Mouse (Mus musculus) CH12.LX (cell line): ENCODE measurements around the gene Cnrip1. TPM values are rescaled to one million over a fixed set of nuclear protein-coding genes. Genes with fewer than 3 reads are reported as not detected.

Experiments used
- DNase-seq: peaks from one replicate; pipeline ENCODE4 v3.0.0-alpha.2; 2013; ENCODE audit errors: extremely low read depth
- H3K27ac ChIP-seq: 2 replicates; pipeline ENCODE4 v1.5.1; 2012; ENCODE audit warnings: low read depth, mild to moderate bottlenecking, control low read depth, moderate library complexity; ENCODE audit not compliant: insufficient read depth
- H3K27me3 ChIP-seq: replicated peaks from 2 replicates; pipeline ENCODE3; 2012; ENCODE audit warnings: inconsistent platforms
- H3K36me3 ChIP-seq, 2 experiments: replicated peaks in 1 of 2; 2 replicates each; pipeline versions ENCODE3 to v1.6.1; 2012; ENCODE audit warnings: inconsistent platforms in 1 of 2, low read length in 1 of 2, mild to moderate bottlenecking in 1 of 2, mixed read lengths in 1 of 2, moderate library complexity in 1 of 2; ENCODE audit not compliant: control insufficient read depth in 1 of 2, insufficient read depth in 1 of 2
- H3K4me1 ChIP-seq, 2 experiments: 2 replicates each; pipeline ENCODE4 v1.6.1; 2012; ENCODE audit warnings: inconsistent platforms in 1 of 2, moderate library complexity in 1 of 2; ENCODE audit not compliant: insufficient read depth in 2 of 2, control insufficient read depth in 1 of 2
- H3K4me2 ChIP-seq: 2 replicates; pipeline ENCODE4 v1.6.1; 2012; ENCODE audit warnings: low read depth, mild to moderate bottlenecking, control low read depth; ENCODE audit not compliant: poor library complexity, insufficient read depth, severe bottlenecking
- H3K4me3 ChIP-seq, 3 experiments: fragments of 150-350 bp in 1 of 3; sonication (generic) in 1 of 3; replicated peaks in 1 of 3; 2 replicates each; pipeline versions ENCODE3 to v1.5.1; 2011 to 2012; ENCODE audit warnings: low read depth in 2 of 3, low read length in 2 of 3, mild to moderate bottlenecking in 2 of 3, moderate library complexity in 2 of 3, control low read depth in 1 of 3, improper control_type of control experiment in 1 of 3, inconsistent platforms in 1 of 3, mixed read lengths in 1 of 3; ENCODE audit not compliant: poor library complexity in 1 of 3
- H3K79me2 ChIP-seq: replicated peaks from 2 replicates; pipeline ENCODE4 v1.6.1; 2012; ENCODE audit warnings: mild to moderate bottlenecking, moderate library complexity; ENCODE audit not compliant: control insufficient read depth, poor library complexity, insufficient read depth, severe bottlenecking; ENCODE audit errors: extremely low read depth
- H3K9ac ChIP-seq: 2 replicates; pipeline ENCODE4 v1.6.1; 2012; ENCODE audit warnings: low read depth, mild to moderate bottlenecking, control low read depth, moderate library complexity; ENCODE audit not compliant: insufficient read depth
- H3K9me3 ChIP-seq: replicated peaks from 2 replicates; pipeline ENCODE3; 2012; ENCODE audit warnings: low read length, inconsistent platforms, mixed read lengths
- BHLHE40 ChIP-seq: IDR thresholded peaks from 2 replicates; pipeline ENCODE4 v1.6.1; 2011; ENCODE audit warnings: mild to moderate bottlenecking, low read depth, low read length, improper control_type of control experiment
- CHD1 ChIP-seq: IDR thresholded peaks from 2 replicates; pipeline ENCODE4 v1.6.1; 2012; ENCODE audit warnings: low read depth, low read length, improper control_type of control experiment, inconsistent platforms
- CHD2 ChIP-seq: IDR thresholded peaks from 2 replicates; pipeline ENCODE4 v1.6.1; 2011; ENCODE audit warnings: low read length, improper control_type of control experiment
- ELF1 ChIP-seq: IDR thresholded peaks from 2 replicates; pipeline ENCODE4 v1.6.1; 2014; ENCODE audit warnings: low read depth, mild to moderate bottlenecking, inconsistent platforms, low read length, improper control_type of control experiment
- ETS1 ChIP-seq: conservative IDR thresholded peaks from 2 replicates; pipeline ENCODE4 v1.6.1; 2012; ENCODE audit warnings: low read depth, mild to moderate bottlenecking, inconsistent platforms, low read length, improper control_type of control experiment, moderate library complexity
- HCFC1 ChIP-seq: IDR thresholded peaks from 2 replicates; pipeline ENCODE4 v1.6.1; 2012; ENCODE audit warnings: low read depth, mild to moderate bottlenecking, inconsistent platforms, low read length, improper control_type of control experiment
- IRF4 ChIP-seq: IDR thresholded peaks from 2 replicates; pipeline ENCODE4 v1.6.1; 2014; ENCODE audit warnings: low read depth, mild to moderate bottlenecking, inconsistent platforms, low read length, improper control_type of control experiment
- JUN ChIP-seq: IDR thresholded peaks from 2 replicates; pipeline ENCODE4 v1.6.1; 2011; ENCODE audit warnings: low read depth, mild to moderate bottlenecking, low read length, improper control_type of control experiment, moderate library complexity; ENCODE audit not compliant: insufficient read depth
- KAT2A ChIP-seq: IDR thresholded peaks from 2 replicates; pipeline ENCODE4 v1.6.1; 2012; ENCODE audit warnings: low read length, improper control_type of control experiment, inconsistent platforms; ENCODE audit not compliant: insufficient replicate concordance
- MAFK ChIP-seq: IDR thresholded peaks from 2 replicates; pipeline ENCODE4 v1.6.1; 2011; ENCODE audit warnings: low read length, improper control_type of control experiment; ENCODE audit not compliant: insufficient replicate concordance
- MAX ChIP-seq: IDR thresholded peaks from 2 replicates; pipeline ENCODE4 v1.6.1; 2011; ENCODE audit warnings: low read length, improper control_type of control experiment
- MAZ ChIP-seq: IDR thresholded peaks from 2 replicates; pipeline ENCODE4 v1.6.1; 2012; ENCODE audit warnings: low read depth, mild to moderate bottlenecking, inconsistent platforms, low read length, improper control_type of control experiment, moderate library complexity
- MEF2A ChIP-seq: IDR thresholded peaks from 2 replicates; pipeline ENCODE4 v1.6.1; 2014; ENCODE audit warnings: low read depth, mild to moderate bottlenecking, inconsistent platforms, low read length, improper control_type of control experiment, borderline replicate concordance
- MXI1 ChIP-seq: IDR thresholded peaks from 2 replicates; pipeline ENCODE4 v1.6.1; 2011; ENCODE audit warnings: mild to moderate bottlenecking, low read depth, low read length, improper control_type of control experiment
- MYC ChIP-seq: IDR thresholded peaks from 2 replicates; pipeline ENCODE4 v1.6.1; 2011; ENCODE audit warnings: low read depth, mild to moderate bottlenecking, improper control_type of control experiment, low read length
- NELFE ChIP-seq: IDR thresholded peaks from 2 replicates; pipeline ENCODE4 v1.6.1; 2011; ENCODE audit warnings: low read depth, low read length, improper control_type of control experiment
- NRF1 ChIP-seq: IDR thresholded peaks from 2 replicates; pipeline ENCODE4 v1.6.1; 2014; ENCODE audit warnings: low read depth, mild to moderate bottlenecking, inconsistent platforms, low read length, improper control_type of control experiment, moderate library complexity
- POLR2A ChIP-seq: IDR thresholded peaks from 2 replicates; pipeline ENCODE4 v1.6.1; 2011; ENCODE audit warnings: low read depth, mild to moderate bottlenecking, improper control_type of control experiment, low read length
- POLR2AphosphoS2 ChIP-seq: IDR thresholded peaks from 2 replicates; pipeline ENCODE4 v1.6.1; 2011; ENCODE audit warnings: low read depth, low read length, improper control_type of control experiment
- RAD21 ChIP-seq: IDR thresholded peaks from 2 replicates; pipeline ENCODE4 v1.6.1; 2011; ENCODE audit warnings: low read depth, mild to moderate bottlenecking, low read length, improper control_type of control experiment, moderate library complexity
- TBP ChIP-seq: conservative IDR thresholded peaks from 2 replicates; pipeline ENCODE4 v1.6.1; 2011; ENCODE audit warnings: low read depth, low read length, improper control_type of control experiment
- USF2 ChIP-seq: conservative IDR thresholded peaks from 2 replicates; pipeline ENCODE4 v1.6.1; 2011; ENCODE audit warnings: low read depth, low read length, improper control_type of control experiment
- ZC3H11A ChIP-seq: IDR thresholded peaks from 2 replicates; pipeline ENCODE4 v1.6.1; 2012; ENCODE audit warnings: low read depth, mild to moderate bottlenecking, inconsistent platforms, low read length, improper control_type of control experiment
- ZMIZ1 ChIP-seq: IDR thresholded peaks from 2 replicates; pipeline ENCODE4 v1.6.1; 2012; ENCODE audit warnings: low read depth, mild to moderate bottlenecking, inconsistent platforms, low read length, improper control_type of control experiment
- ZNF384 ChIP-seq: IDR thresholded peaks from 2 replicates; pipeline ENCODE4 v1.6.1; 2012; ENCODE audit warnings: low read depth, low read length, improper control_type of control experiment, inconsistent platforms
- dilution Hi-C: fragments of 300-500 bp; cut with MboI; formaldehyde crosslinking; loops from 2 replicates; pipeline ENCODE4 v1.14.3; 2020; ENCODE audit warnings: low sequenced_read_pairs; ENCODE audit not compliant: extremely low pct_unique_long_range_greater_than_20kb, extremely low pct_ligation_motif_present
- in situ Hi-C: fragments of 300-500 bp; cut with MboI; formaldehyde crosslinking; loops from 3 replicates; pipeline ENCODE4 v1.14.3; 2019; ENCODE audit warnings: low sequenced_read_pairs, low pct_ligation_motif_present, low pct_unique_long_range_greater_than_20kb, mixed read lengths
- polyA plus RNA-seq: library from polyadenylated mRNA; unstranded; fragments of >175 nt; gene quantifications from 2 replicates; pipeline ENCODE4 v1.2.1, GENCODE M21; 2012; ENCODE audit warnings: low read depth; ENCODE audit not compliant: insufficient read length
- total RNA-seq, 2 experiments: library from RNA; depleted of rRNA; stranded (reverse); fragments of 300-350 nt in 1 of 2; fragments of >200 nt in 1 of 2; gene quantifications; 2 replicates each; pipeline ENCODE4 v1.2.3; 2012 to 2014

Cnrip1 gene
- total and polyA plus RNA-seq, 3 experiments = not detected

GRCm38 (mm10) chr11:17002739-17003373 is 48.5 kb upstream of the Cnrip1 start (continued):
- TF ChIP-seq RAD21 = no peak

GRCm38 (mm10) chr11:17003757-17004156 is 47.6 kb upstream of the Cnrip1 start:
- Histone ChIP-seq H3K4me3 (peak overlapping the region; percentile 51 to 60 (median 56)), H3K9ac (peak overlapping the region; percentile 100), H3K79me2 (peaks cover 86% of the 10 kb centered on the region)
- dilution Hi-C loops = no loop called here
- no peak for TF ChIP-seq RAD21
- TF ChIP-seq MAFK = no peak
- TF ChIP-seq CHD2 = no peak
- TF ChIP-seq ZC3H11A = no peak
- no peak for TF ChIP-seq JUN
- TF ChIP-seq ELF1 = no peak
- no peak for TF ChIP-seq HCFC1
- TF ChIP-seq ZNF384 = no peak
- no peak for TF ChIP-seq CHD1
- TF ChIP-seq MXI1 = peak; percentile 62; the same call in 1 of the 2 replicates
- TF ChIP-seq ETS1 = no peak
- TF ChIP-seq KAT2A = no peak
- TF ChIP-seq NELFE = no peak
- TF ChIP-seq BHLHE40 = no peak; the same call in 1 of the 2 replicates
- TF ChIP-seq IRF4 = no peak
- TF ChIP-seq ZMIZ1 = no peak
- TF ChIP-seq POLR2A = no peak
- TF ChIP-seq NRF1 = no peak
- no peak for TF ChIP-seq USF2
- no peak for TF ChIP-seq MAZ
- TF ChIP-seq MEF2A = no peak
- TF ChIP-seq MYC = peak; percentile 96
- TF ChIP-seq TBP = no peak
- peak; percentile 75; the same call in 1 of the 2 replicates for TF ChIP-seq MAX
- no peak for TF ChIP-seq POLR2AphosphoS2
- TF ChIP-seq, all 38 proteins: peak for 3
- in situ Hi-C loops = loop anchor here (5.0 kb wide), 1 partner anchor 36 kb away; no protein-coding TSS in a partner anchor
- no peak for DNase-seq
- Histone ChIP-seq H3K4me1 (peaks cover 5 to 62% of the 10 kb centered on the region in 2 experiments), H3K36me3 (peaks cover 10 to 24% of the 10 kb centered on the region in 2 experiments), H3K4me2 (peak overlapping the region; percentile 84), H3K9me3 (no peaks in the 10 kb centered on the region), H3K27ac (peak overlapping the region; percentile 92), H3K27me3 (no peaks in the 10 kb centered on the region)
